Mouse (Mus musculus) gastrocnemius, postnatal 10 days (tissue): ENCODE data around the gene Gpr141. TPM values are rescaled to one million over a fixed set of nuclear protein-coding genes. Genes with fewer than 3 reads are reported as not detected.
A peak's percentile ranks its signal among the peaks of the same experiment; 100 is the strongest.
"Not testable (repeated sequence)": the region's sequence is repeated elsewhere in the genome, so short reads cannot be mapped to it uniquely, and the experiment has no call there.

Experiments used
- DNase-seq: peaks from one replicate; pipeline ENCODE4 v3.0.0; 2021; ENCODE audit warnings: mixed read lengths
- long read RNA-seq, 2 experiments: library from polyadenylated mRNA; stranded (forward); transcript quantifications; one replicate each; pipeline ENCODE4 v2.0.0; 2021
- total RNA-seq, 2 experiments: library from RNA; stranded (reverse); gene quantifications; 2 replicates each; pipeline ENCODE4 v1.2.3; 2021

Gpr141 gene
- total RNA-seq = under 1 TPM in 1 of 2 experiments, not detected in 1; 0.14 TPM
- long read RNA-seq, experiment 1 = 0 reads
- long read RNA-seq, experiment 2 = 0 reads

DNA sequence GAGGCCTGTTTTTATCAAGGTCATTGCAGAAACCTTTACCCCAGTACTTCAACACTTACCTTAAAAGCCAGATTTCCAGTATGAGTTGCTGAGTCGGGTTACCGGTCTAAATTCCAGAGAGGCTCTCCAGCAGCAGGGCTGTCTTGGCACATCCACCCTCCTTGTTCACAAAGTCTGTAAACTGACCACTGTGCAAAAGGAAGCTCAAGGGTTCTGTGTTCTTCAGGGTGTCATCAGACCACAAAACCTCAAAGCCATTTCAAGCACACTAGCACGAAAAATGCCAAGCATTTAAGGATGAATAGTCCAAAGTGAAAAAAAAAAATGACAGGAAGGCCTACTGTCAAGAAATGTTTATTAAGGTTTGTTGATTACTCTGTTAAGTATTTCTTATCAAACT lies at the start of gene Gpr141:
TSS of gene Gpr141 (minus strand) at position 187 of the 400 bp plus-strand sequence.
- DNase-seq = no peak

DNA sequence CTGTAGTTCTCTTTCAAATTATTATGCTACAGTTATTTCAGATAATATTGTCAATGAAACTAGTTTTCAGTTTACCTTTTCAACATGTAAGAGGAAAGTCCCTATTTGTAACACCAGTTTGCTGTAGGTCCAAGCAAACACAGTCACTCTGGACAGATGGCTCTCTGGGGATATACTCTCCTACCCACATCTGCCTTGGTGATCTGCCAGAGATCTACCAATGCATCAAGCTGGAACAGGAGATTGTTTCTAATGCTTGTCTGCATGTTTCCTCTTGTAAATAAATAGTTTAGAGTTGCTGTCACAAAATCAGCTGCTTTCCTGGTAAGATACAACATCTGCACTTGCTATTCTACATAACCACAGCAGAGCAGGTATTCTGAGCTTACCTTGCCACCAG lies 40.2 kb upstream of the Gpr141 start:
- no peak for DNase-seq

DNA sequence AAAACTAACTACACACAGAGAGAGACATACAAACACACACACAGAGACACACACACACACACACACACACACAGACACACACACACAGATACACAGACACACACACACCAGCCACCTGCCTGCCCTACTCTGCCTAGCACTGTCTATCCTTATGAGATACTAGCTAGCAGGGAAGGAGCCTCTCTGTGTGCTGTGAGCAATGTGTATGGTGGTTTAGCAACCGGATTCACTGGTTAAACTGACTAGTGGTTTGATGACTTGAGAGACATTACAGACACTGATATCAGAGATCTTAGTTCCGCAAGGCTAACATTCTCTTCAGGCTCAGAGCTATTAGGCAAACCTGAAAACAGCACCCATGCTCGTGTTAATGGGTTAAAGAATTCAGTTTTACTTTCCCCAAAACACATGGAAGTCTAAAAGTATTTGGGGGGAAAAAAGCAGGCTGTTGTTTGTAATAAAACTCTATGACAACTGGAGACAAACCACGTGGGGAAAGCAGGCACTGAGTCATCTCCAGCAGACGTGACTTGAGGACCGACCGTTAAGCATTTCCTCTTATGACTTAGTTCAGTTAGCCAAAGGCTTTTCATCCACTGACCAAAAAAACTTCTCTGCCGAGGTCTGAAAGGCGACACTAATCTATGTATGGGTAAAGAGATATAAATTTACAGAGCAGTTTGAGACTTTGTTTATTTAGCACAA lies 30.7 kb upstream of the Gpr141 start:
- no peak for DNase-seq

DNA sequence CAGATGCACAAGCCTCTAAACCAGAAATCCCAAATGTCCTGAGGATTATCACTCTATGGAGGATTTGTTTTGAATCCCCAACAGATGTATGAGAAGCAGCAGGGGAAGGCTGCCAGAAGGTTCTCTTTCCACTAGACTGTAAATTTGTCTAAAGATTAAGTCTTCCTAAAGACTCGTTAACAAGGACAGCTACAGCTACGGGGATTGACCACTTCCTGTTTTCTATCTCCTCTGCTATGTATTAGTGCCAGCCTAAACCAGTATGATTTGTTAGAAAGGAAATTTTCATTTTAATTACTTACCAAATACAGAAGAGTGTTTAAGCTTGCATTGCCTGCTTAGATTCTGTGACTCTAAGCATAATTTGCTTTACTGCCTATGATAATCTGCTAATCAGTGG lies 30.0 kb upstream of the Gpr141 start:
- no peak for DNase-seq

DNA sequence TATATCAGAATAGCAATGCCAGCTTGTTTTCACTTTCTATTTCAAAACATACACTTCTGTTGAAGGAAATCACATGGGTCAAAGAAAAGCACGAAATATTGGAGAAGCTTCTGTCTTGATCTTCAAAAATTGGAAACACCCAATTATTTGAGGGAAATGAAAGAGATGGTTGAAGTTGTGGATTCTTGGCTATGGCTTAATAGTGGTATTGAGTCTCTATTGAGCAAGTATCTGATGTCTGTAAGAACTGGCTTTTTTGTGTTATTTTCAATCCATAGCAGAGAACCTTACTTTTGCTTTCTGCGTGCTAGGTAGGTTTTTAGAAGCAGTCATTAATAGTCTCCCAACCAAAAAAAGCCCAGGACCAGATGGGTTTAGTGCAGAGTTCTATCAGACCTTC lies 19.4 kb upstream of the Gpr141 start:
- DNase-seq = no peak

DNA sequence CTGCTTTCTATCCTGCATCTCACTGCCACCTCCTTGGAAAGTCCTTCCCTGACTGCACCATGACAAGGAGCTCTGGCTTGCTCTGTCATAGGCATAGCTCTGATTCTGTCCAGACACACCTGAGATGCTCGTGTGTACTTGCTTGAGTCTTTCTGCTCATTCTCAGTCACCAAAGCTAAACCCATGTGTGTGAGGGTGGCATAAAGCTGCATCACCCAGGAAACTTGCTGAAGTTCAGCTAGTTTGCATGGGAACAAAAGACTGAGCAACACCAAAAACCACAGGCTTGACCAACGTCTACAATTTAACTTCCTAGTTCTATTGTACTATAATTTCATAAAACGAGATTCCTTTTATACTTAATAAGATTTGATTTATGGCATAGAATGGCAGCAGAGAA lies 18.6 kb upstream of the Gpr141 start:
- DNase-seq = no peak

DNA sequence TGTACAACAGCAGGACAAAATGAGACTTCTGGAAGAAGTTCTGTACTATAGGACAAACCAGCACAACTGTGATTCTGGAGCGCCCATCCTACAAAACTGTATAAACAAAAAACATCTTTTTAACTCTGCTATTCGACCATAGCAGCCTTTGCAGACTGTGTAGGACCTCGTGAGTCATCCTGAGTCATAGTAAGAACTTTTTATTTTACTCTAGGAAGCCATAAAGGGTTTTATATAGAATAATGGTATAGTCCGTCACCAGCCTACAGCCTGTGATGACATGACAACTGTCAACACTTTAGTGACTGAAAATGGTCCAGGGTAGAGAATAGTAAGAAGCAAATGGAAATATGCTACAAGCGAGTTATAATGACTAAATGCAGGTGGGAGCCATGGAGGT lies 17.6 kb upstream of the Gpr141 start:
- no peak for DNase-seq

DNA sequence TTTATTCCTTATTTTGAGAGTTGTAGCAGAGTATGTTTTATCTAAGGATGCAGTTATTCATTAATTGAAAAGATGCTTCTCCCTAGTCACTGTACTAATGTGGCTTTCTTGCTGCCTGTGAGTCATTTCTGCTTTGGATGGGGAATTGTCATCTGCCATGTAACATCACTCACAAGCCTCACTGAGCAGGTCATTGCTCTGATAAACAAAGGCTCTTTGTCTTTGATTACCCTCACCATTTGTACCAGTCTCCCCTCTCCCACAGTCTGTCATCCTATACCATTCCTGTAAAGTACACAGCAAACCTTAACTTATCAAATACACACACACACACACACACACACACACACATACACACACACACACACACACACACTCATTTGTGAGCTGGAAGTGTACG lies 16.1 kb upstream of the Gpr141 start:
- no peak for DNase-seq

DNA sequence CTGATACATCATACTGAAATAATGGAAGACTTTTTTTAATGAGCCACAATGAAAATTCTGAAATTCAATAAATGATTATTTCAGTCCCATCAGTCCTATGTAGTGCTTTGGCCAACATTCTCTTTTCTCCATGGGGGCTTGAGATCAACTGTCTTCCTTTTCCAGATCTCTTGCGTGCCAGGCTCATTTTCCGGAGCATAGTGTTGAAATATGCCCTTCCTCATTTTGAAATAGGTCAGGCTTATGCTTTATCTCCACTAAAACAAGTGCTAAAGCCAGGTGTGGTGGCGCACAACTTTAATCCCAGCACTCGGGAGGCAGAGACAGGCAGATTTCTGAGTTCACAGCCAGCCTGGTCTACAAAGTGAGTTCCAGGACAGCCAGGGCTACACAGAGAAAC lies 6.5 kb upstream of the Gpr141 start:
- DNase-seq = no peak

DNA sequence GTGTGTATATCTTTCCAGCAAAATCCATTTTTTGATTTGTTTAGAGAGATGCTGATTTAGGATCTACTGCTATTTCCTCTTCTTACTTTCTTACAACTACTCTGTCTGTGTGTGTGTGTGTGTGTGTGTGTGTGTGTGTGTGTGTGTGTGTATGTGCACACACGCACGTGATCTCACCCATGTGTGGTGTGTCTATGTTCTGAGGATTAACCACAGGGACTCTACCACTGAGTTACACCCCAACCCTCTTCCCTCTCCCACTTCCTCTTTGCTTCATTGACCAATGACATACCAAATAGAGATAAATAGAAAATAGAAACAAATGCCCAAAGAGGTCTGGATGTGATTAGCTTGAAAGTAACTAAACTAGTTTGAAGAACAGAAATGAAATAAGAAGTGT lies 4.0 kb upstream of the Gpr141 start:
- no peak for DNase-seq

DNA sequence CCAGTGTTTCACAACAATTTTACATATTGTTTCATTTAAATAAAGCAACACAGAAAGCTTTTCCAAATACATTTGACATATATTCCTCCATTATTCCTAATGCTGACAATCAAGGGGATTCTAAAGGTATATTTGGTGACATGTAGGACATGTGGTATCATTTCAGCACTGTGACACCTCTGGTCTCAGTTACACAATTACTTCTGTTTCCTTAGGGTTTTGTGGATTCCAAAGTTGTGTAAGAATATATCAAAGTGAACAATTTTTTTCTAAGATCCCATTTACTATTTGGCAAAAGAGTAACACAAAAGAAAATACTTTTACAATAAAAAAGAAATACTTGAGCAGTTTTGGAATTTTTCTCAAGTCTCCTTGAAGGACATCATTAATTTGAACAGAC lies 2.4 kb downstream of the Gpr141 start:
- no peak for DNase-seq

DNA sequence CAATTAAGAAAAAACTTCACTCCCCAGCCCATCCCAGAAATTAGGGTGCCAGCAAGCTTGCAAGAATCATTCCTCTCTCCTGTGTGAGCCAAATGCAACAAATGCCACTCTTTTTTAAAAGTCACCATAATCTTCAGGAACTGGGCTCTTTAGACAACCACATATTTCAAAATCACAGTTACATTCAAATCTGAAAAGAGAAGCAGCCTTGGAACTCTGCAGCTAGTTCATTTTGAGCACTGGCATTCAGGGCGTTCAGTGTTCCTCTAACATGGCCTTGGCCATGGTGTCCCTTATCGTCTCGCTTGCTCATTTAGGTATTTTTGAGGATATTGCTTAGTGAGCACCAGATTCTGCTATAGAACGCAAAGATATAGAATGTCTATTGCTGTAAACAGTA lies 4.1 kb downstream of the Gpr141 start:
- DNase-seq = no peak

DNA sequence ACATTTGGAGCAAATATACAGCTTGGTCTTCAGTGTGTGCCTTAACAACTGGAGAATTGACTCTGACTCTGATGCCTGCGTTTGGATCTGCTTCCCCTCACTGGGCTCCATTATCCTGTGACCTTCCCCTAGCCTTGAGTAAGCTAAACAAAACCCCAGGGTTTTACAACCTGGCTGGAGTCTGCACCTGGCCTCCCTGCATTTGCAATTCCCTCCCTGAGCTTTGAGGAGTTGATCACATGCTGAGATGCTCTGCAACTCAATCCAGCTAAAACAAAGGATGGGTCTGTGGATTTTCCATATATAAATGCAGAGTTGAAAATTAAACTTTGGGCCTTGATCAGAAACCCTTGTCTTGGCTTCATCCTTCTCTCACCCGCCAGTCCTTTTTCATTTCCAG lies 4.8 kb downstream of the Gpr141 start:
- no peak for DNase-seq

DNA sequence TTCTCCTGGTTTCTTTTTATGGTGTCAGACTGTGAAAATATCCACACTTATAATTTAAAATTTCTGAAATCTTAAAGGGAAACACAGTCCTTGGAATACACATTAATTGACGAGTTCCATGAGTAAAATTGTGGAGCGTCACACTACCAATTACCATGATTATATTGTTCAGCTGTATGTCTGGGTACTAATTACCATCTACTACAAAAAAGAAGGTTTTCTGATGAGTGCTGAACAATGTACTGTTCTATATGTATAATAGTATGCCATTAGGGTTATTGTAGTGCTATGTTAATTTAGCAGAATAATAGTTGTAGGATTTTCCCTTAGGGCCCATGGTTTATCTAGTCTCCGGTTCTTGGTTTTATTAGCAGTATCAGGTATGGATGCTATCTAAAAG lies 29.1 kb downstream of the Gpr141 start:
- DNase-seq = no peak

DNA sequence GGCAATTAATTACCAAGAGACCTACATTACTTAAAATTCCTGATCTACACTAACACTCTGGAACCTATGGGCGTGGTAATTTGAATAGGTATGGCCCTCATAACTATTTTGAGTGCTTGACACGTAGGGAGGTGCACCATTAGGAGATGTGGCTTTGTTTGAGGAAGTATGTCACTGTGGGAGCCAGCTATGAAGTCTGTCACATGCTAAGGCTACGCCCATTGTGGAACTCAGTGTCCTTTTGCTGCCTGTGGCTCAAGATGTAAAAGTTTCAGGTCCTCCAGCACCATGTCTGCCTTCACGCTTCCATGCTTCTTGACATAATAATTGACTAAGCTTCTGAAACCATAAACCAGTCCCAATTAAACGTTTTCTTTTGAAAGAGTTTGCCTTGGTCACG lies 29.6 kb downstream of the Gpr141 start:
- DNase-seq = no peak

DNA sequence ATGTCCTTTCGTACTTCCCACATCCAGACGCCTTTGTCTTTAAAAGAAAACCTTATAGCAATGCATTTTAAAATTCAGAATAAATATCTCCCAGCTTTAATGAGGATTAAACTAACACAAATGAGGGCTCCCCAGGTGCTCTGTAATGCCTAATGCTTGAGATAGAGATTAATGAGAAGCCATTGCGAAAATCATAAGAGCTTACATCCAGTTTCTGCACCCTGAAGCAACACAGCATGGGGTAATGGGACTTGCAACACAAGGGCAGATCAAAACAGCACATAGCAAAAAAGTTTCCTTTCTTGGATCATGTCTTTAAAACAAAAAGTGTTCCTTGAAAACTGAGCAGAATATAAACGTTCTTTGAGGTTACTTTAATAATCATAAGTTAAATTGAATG lies 30.3 kb downstream of the Gpr141 start:
- no peak for DNase-seq

DNA sequence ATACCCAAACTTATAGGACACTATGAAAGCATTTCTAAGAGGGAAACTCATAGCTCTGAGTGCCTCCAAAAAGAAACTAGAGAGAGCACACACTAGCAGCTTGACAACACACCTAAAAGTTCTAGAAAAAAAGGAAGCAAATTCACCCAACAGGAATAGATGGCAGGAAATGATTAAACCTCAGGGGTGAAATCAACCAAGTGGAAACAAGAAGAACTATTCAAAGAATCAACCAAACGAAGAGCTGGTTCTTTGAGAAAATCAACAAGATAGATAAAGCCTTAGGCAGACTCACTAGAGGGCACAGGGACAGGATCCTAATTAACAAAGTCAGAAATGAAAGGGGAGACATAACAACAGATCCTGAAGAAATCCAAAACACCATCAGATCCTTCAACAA lies 36.1 kb downstream of the Gpr141 start:
- not testable (repeated sequence) for DNase-seq

DNA sequence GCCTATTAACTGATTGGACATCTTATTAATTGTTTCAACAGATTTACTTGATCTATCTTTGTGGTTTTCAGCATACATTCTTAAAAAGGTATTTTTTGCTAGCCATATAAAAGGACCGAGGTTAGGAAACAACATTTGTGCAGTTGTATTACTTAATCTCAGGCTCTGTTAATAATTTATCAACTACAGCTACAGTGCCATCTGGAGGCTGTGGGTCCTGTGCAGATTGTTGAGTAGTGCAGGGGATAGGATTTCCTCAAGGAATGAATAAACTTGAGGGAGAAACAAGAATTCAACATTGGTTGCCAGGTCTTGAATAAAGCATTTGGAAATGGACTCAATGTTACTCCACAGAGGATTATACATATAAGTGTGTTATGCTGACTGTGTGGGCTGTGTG lies 53.9 kb downstream of the Gpr141 start:
- DNase-seq = no peak

DNA sequence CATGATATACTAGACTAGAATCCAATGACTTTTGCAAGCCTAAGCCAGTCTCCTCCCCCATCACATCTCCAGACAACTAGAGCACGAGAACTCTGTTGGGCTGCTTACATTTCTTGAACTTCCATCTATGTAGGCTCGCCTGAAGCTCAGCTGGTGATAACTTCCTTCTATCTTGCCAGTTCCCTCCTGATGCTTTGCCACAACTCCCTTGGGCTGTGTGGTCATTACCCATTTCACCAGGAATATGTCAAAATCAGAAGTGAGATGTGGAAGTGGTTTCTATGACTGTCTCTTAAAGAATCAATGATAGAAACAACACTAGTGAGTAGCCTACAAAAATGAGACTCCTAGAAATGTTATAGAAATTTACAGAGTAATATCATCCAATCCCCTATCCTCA lies 56.9 kb downstream of the Gpr141 start:
- no peak for DNase-seq

DNA sequence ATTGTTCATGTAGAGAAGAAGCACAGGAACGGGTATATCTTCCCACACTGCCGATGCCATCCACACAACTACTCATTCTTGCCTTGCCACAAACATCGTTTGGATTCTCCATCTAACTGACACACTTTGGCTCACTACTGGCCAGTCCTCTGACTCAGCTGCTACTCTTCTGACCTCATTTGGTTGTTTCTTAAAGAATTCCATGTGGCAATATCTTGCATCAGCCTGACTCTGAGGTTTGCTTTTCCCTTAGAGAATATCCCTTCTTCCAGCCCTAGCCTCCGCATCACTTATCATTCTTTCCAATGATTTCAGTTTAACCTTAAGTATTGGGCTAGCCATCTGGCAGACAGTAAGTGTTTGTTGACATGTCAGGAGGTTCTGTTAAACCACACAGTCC lies 59.8 kb downstream of the Gpr141 start:
- DNase-seq = no peak

DNA sequence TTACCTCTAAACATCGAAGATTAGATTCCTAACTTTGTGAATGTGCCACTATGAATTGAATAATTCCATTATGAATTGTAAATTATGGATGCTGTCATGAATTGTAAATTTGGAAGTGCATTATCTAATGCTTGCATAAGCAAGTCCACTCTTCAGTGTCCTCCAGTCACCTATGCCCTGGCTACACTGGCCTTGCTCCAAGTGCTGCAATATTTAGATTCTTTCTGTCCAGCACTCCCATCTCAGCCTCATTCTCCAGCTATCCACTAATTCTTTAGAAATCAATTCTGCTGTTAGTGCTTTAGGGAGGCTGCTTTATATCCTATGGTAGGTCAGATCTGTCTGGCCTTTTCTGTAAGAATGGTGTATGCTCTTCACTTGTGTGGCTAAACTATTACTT lies 60.8 kb downstream of the Gpr141 start:
- no peak for DNase-seq

DNA sequence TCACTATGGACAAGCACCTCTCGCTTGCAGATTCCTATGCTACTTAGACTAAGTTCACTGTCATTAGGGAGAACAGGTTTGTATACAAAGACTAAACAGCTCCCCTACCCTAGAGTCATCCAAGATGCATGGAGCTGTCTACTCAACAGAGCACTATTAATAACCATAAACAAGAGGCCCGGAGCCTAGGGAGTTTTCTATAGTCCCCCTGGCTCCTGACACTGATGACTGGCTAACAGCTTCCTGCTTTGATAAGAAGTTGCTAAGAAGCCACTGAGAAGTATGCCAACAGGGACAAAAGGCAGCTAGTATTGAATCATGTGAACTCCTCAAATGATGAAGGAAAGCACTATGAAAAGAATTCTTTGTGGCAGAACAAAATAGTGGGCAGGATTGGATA lies 78.3 kb downstream of the Gpr141 start:
- no peak for DNase-seq

DNA sequence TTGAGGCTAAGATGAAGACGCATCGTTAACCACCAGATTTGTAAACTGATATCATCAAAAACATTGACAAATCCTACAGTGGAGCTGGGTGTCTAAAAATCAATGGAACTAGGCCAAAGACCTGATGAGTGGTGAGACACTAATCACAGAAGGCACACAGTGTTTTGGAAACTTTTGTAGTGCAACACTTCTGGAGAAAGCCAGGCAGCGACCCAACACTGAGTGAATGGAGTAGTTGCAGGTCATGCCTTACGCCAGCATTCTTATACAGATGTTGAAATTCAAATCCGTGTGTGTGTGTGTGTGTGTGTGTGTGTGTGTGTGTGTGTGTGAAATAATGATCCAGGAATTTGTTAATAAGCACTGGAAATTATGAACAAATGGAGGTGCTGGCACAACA lies 79.5 kb downstream of the Gpr141 start:
- DNase-seq = no peak

DNA sequence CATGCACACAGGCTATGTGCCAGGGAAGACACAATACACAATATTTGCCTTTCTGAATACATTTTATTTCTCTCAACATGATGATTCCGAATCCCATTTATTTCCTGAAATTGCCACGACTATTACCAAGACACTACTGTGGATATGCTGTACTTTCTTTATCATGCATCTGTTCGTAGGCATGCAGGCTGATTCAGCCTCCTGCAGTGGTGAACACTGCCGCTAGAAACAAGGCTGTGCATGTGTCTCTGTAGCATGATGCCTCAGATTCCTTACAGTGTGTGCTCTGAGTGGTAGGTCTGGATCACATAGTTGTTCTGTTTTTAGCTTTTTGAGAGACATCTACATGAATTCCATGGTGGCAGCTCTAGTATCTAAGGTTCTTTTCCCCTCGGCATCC lies 89.5 kb downstream of the Gpr141 start:
- DNase-seq = no peak

DNA sequence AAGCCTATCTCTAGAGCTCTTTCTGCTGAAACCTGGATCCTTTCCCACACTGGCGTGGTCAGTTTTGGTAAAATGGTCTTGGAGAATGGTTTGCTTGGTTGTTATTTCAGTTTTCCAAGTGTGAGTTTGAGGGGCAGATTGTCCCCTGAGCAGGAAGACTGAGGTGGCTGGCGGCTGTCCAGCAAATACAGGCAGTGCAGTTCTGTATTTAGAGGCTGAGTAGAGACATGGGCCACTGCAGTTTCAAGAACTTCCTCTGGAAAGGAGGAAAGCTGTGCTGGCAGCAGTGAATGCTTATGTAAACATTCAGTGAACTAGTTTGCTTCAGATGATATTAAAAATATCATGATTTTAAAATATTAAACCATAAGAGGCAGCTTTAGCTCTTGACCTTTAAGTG lies 93.2 kb downstream of the Gpr141 start:
- DNase-seq = peak; percentile 20
